Mouse (Mus musculus) layer of hippocampus, adult 9-10 months (tissue): Measurements from ENCODE around the gene Olfr50.

Experiments
- DNase-seq: peaks from one replicate; pipeline ENCODE4 v3.0.0; 2022; ENCODE audit warnings: low spot score

The Olfr50 gene

DNA sequence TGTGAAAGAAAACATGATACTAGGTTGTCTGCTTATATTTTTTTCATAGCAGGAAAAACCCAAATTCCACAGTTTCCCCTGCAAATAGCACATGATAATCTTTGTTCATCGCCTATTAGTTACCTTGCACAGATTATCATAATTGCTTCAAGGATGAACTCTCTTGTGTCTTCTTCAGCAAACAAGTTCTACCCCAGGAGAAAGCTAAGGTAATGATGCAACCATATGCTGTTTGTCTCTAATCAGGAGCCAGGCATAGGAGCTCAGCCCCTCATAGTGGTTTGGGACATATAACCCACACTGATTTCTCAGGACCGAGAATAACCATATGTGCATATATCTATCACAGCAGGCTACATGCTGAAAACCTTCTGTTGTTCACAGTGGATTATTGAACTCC, at the start of gene Olfr50:
TSS of gene Olfr50 (plus strand) at position 301 of the 400 bp plus-strand sequence.
- no peak for DNase-seq

DNA sequence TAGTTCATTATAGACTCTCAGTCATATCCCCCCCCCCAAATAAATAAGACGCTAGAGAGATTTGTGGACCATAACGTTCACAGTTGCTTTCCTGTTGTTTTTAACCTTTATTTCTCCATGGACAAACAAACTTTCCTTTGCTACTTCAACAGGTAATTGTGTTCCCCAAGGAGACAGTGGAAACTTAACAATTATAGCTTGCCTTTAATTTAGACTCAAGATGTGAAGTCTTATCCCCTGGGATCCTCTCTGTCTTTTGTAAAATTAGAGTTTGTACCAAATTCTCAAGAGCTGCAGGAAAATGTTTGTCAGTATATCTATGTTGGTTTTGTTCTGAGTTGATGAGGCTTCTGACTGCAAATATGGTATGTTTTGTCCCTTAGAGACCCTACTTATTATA, 6.4 kb upstream of the Olfr50 start, which contains the start of gene Olfr348:
TSS of gene Olfr348 (plus strand) at position 301 of the 400 bp plus-strand sequence.
- no peak for DNase-seq

DNA sequence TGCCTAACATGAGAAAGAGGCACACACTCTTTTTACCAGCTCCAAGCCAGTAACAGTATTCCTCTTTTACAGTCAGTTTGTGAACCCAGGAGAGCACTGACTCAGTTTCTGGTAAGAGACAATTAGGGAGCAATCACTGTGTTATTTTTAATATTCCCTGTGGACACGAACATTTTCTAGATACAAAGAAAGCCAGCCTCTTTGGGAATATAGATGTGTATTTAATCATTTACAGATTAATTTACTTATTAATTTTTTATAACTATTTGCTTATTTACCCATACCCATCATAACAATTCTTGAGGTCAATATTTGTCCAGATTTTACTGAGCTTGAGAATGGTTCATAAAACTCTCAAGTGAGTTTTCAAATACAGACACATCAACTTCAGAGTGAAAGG, 26.6 kb downstream of the Olfr50 start, which contains the start of gene Olfr3:
TSS of gene Olfr3 (minus strand) at position 101 of the 400 bp plus-strand sequence.
- DNase-seq = no peak

DNA sequence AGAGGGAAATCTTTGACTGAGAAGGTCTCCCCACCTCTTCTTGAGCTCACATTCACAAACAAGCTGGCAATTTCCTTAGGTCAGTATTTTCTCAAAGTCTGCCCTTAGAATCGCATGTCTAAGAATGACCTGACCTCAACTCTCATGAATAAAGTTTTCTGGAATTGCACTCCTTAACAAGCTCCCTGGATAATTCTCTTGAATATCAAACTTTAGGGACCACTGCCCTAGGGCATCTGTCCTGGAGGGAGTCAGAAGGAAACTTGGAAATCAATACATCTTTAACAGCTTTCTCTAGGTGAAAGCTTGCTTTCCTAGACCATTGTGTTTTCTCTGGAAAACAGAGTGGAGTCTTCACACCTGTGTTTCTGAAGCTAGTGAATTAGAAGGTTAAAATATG, 55.7 kb downstream of the Olfr50 start, which contains the start of gene Olfr350:
TSS of gene Olfr350 (plus strand) at position 301 of the 400 bp plus-strand sequence.
- no peak for DNase-seq
